Mouse (Mus musculus): Measurements from ENCODE around the gene Sort1.

The Sort1 gene

GRCm38 (mm10) chr3:108328441-108328841 lies 44.6 kb downstream of the Sort1 start:
- peak; percentile 55 for DNase-seq (ENCODE audit: low spot score)

GRCm38 (mm10) chr3:108330812-108331211 lies 46.9 kb downstream of the Sort1 start:
- DNase-seq (ENCODE audit: low spot score): no peak

- DNase-seq (ENCODE audit: low spot score): no peak
These were observed 53.0 kb downstream of the Sort1 start for GRCm38 (mm10) chr3:108336878-108337277.

GRCm38 (mm10) chr3:108341040-108341439 lies 57.2 kb downstream of the Sort1 start:
- no peak for DNase-seq (ENCODE audit: low spot score)

- DNase-seq (ENCODE audit: low spot score): no peak
These were observed 58.3 kb downstream of the Sort1 start for GRCm38 (mm10) chr3:108342185-108342584.

- DNase-seq (ENCODE audit: low spot score): no peak
These were observed 62.0 kb downstream of the Sort1 start for GRCm38 (mm10) chr3:108345855-108346254.

GRCm38 (mm10) chr3:108348376-108348775 lies 64.5 kb downstream of the Sort1 start:
- no peak for DNase-seq (ENCODE audit: low spot score)

- DNase-seq (ENCODE audit: low spot score): no peak
These were observed 71.4 kb downstream of the Sort1 start for GRCm38 (mm10) chr3:108355245-108355644.

GRCm38 (mm10) chr3:108357051-108357450 lies 73.2 kb downstream of the Sort1 start:
- no peak for DNase-seq (ENCODE audit: low spot score)

- no peak for DNase-seq (ENCODE audit: low spot score)
These were observed 74.6 kb downstream of the Sort1 start for GRCm38 (mm10) chr3:108358445-108358844.

- no peak for DNase-seq (ENCODE audit: low spot score)
These were observed 77.0 kb downstream of the Sort1 start for GRCm38 (mm10) chr3:108360894-108361293.

- no peak for DNase-seq (ENCODE audit: low spot score)
These were observed 79.7 kb downstream of the Sort1 start for GRCm38 (mm10) chr3:108363626-108364025.

- no peak for DNase-seq (ENCODE audit: low spot score)
These were observed 80.6 kb downstream of the Sort1 start, which contains the start of gene Mybphl for GRCm38 (mm10) chr3:108364270-108364995. TSS of gene Mybphl (plus strand) at chr3:108364911.

GRCm38 (mm10) chr3:108367173-108367572 lies 83.3 kb downstream of the Sort1 start:
- no peak for DNase-seq (ENCODE audit: low spot score)

GRCm38 (mm10) chr3:108367828-108368227 lies 83.9 kb downstream of the Sort1 start:
- DNase-seq (ENCODE audit: low spot score): no peak

GRCm38 (mm10) chr3:108368721-108369120 lies 84.8 kb downstream of the Sort1 start:
- DNase-seq (ENCODE audit: low spot score): no peak

- no peak for DNase-seq (ENCODE audit: low spot score)
These were observed 88.4 kb downstream of the Sort1 start for GRCm38 (mm10) chr3:108372274-108372673.

GRCm38 (mm10) chr3:108372691-108373090 lies 88.8 kb downstream of the Sort1 start:
- DNase-seq (ENCODE audit: low spot score): no peak

- no peak for DNase-seq (ENCODE audit: low spot score)
These were observed 95.2 kb downstream of the Sort1 start for GRCm38 (mm10) chr3:108378875-108379663.

GRCm38 (mm10) chr3:108380695-108381094 lies 96.8 kb downstream of the Sort1 start:
- DNase-seq (ENCODE audit: low spot score): no peak

- no peak for DNase-seq (ENCODE audit: low spot score)
These were observed 98.3 kb downstream of the Sort1 start for GRCm38 (mm10) chr3:108381945-108382875.

Measured in ovary, postnatal 14 days (tissue).